Mouse (Mus musculus) liver, embryonic 14.5 days (tissue): ENCODE data around the gene Cacng7. TPM values are rescaled to one million over a fixed set of nuclear protein-coding genes. Genes with fewer than 3 reads are reported as not detected.

ENCODE experiments used
- ATAC-seq: fragments of 200-750 bp; cut with Nextera tagmentation; 2 replicates; pipeline ENCODE4 v1.8.0; 2017; ENCODE audit warnings: moderate number of reproducible peaks, mild to moderate bottlenecking, moderate library complexity; ENCODE audit not compliant: insufficient read depth
- DNase-seq, 3 experiments: peaks; one replicate each; pipeline ENCODE4 v3.0.0-alpha.2; 2012 to 2013; ENCODE audit warnings: low read depth in 3 of 3, low spot score in 3 of 3
- H3K27ac ChIP-seq: fragments of 300-500 bp; sonication (generic); 2 replicates; pipeline ENCODE4 v1.5.1; 2014; ENCODE audit warnings: moderate library complexity, mild to moderate bottlenecking, control low read depth, inconsistent platforms
- H3K27me3 ChIP-seq: fragments of 300-500 bp; sonication (generic); 2 replicates; pipeline ENCODE4 v1.6.1; 2014; ENCODE audit warnings: mild to moderate bottlenecking, low read length, moderate library complexity; ENCODE audit not compliant: control insufficient read depth, insufficient read depth
- H3K36me3 ChIP-seq: fragments of 300-500 bp; sonication (generic); replicated peaks from 2 replicates; pipeline ENCODE4 v1.6.1; 2014; ENCODE audit warnings: low read depth; ENCODE audit not compliant: control insufficient read depth, insufficient read depth
- H3K4me1 ChIP-seq, 2 experiments: fragments of 200-500 bp in 1 of 2; fragments of 300-500 bp in 1 of 2; sonication (generic) in 1 of 2; replicated peaks; 2 replicates each; pipeline ENCODE4 v1.6.1; 2012 to 2014; ENCODE audit warnings: antibody characterized with exemption in 1 of 2, inconsistent platforms in 1 of 2, low read length in 1 of 2; ENCODE audit not compliant: control insufficient read depth in 2 of 2, insufficient read depth in 2 of 2
- H3K4me2 ChIP-seq: fragments of 300-500 bp; sonication (generic); 2 replicates; pipeline ENCODE4 v1.6.1; 2014; ENCODE audit warnings: low read depth, mild to moderate bottlenecking, control low read depth, moderate library complexity
- H3K4me3 ChIP-seq, 2 experiments: fragments of 200-500 bp in 1 of 2; fragments of 300-500 bp in 1 of 2; sonication (generic) in 1 of 2; 2 replicates each; pipeline ENCODE4 v1.5.1; 2012 to 2014; ENCODE audit warnings: low read depth in 2 of 2, low read length in 2 of 2, mild to moderate bottlenecking in 2 of 2, control low read depth in 1 of 2, inconsistent platforms in 1 of 2, moderate library complexity in 1 of 2; ENCODE audit not compliant: insufficient read depth in 1 of 2
- H3K9ac ChIP-seq: fragments of 300-500 bp; sonication (generic); replicated peaks from 2 replicates; pipeline ENCODE4 v1.6.1; 2014; ENCODE audit warnings: mild to moderate bottlenecking, control low read depth, moderate library complexity
- H3K9me3 ChIP-seq: fragments of 300-500 bp; sonication (generic); 2 replicates; pipeline ENCODE4 v1.6.1; 2016; ENCODE audit warnings: low read length, mixed read lengths; ENCODE audit not compliant: control insufficient read depth
- CTCF ChIP-seq: IDR thresholded peaks from 2 replicates; pipeline ENCODE4 v1.5.1; 2016; ENCODE audit warnings: antibody characterized with exemption, low read depth, control low read depth
- EP300 ChIP-seq: IDR thresholded peaks from 2 replicates; pipeline ENCODE4 v1.6.1; 2016; ENCODE audit warnings: antibody characterized with exemption, low read depth
- WGBS: fragments of 180-500 bp; shearing (Covaris S2); extraction: QIAGEN DNeasy Blood & Tissue Kit; methylation state at CpG from one replicate; pipeline ENCODE4 v1.1.7; 2014; ENCODE audit not compliant: insufficient replicate concordance; 5-methylcytosine and 5-hydroxymethylcytosine counted together
- polyA plus RNA-seq, 2 experiments: library from polyadenylated mRNA; depleted of rRNA in 1 of 2; stranded (reverse) in 1 of 2; unstranded in 1 of 2; fragments of >200 nt; fragmentation: Nextera tagmentation in 1 of 2; extraction: Ambion mirVana in 1 of 2; gene quantifications; 2 replicates each; pipeline versions ENCODE4 v1.2.1 to v1.2.3; 2012 to 2014

Gene Cacng7
- polyA plus RNA-seq, 2 experiments = 0.49 TPM; not detected in 1

GRCm38 (mm10) chr7:3302556-3303275, 30.0 kb upstream of the Cacng7 start:
- Histone ChIP-seq H3K4me2 (peak overlapping the region; percentile 51), H3K9me3 (no peaks in the 10 kb centered on the region), H3K36me3 (no peaks in the 10 kb centered on the region), H3K4me1 (0 out of 4 replicates have a peak, but pooled peaks cover 0 to 2% of the 10 kb centered on the region in 2 experiments), H3K4me3 (0 out of 4 replicates have a peak overlapping the region, but pooled peaks of 1 of the 2 experiments have one; percentile 9), H3K27me3 (peaks cover 45% of the 10 kb centered on the region), H3K9ac (no peak overlapping the region), H3K27ac (no peak overlapping the region)
- ATAC-seq (no peak), DNase-seq (no peak)
- WGBS = 3% methylated on average over 16 of the region's 16 CpGs
- TF ChIP-seq EP300 (no peak), CTCF (peak; percentile 41)

- Histone ChIP-seq H3K9me3 (no peaks in the 10 kb centered on the region), H3K4me3 (0 out of 4 replicates have a peak overlapping the region, but pooled peaks of 1 of the 2 experiments have one; percentile 9), H3K9ac (no peak overlapping the region), H3K4me2 (peak overlapping the region; percentile 16; the same call in 1 of the 2 replicates), H3K27me3 (peaks cover 45% of the 10 kb centered on the region), H3K27ac (no peak overlapping the region), H3K36me3 (no peaks in the 10 kb centered on the region), H3K4me1 (0 out of 4 replicates have a peak, but pooled peaks cover 0 to 2% of the 10 kb centered on the region in 2 experiments)
- no peak for ATAC-seq
- WGBS = under 1% methylated on average over 27 of the region's 29 CpGs
- TF ChIP-seq CTCF (no peak), EP300 (no peak)
- no peak for DNase-seq
Measured at GRCm38 (mm10) chr7:3303276-3303781, 29.4 kb upstream of the Cacng7 start.

- no peak overlapping the region for H3K27ac ChIP-seq
- whole genome bisulfite sequencing = 5% methylated on average over 12 of the region's 12 CpGs
- no peak overlapping the region for H3K4me3 ChIP-seq
- peak overlapping the region; percentile 16; the same call in 1 of the 2 replicates for H3K4me2 ChIP-seq
- no peak overlapping the region for H3K9ac ChIP-seq
- H3K4me1 ChIP-seq = 0 out of 4 replicates have a peak, but pooled peaks cover 0 to 2% of the 10 kb centered on the region in 2 experiments
- TF ChIP-seq CTCF (no peak), EP300 (no peak)
- no peak for ATAC-seq
- no peak for DNase-seq
- no peaks in the 10 kb centered on the region for H3K9me3 ChIP-seq
- peaks cover 45% of the 10 kb centered on the region for H3K27me3 ChIP-seq
- H3K36me3 ChIP-seq = no peaks in the 10 kb centered on the region
Measured at GRCm38 (mm10) chr7:3303789-3304188, 29.0 kb upstream of the Cacng7 start.

GRCm38 (mm10) chr7:3304298-3304697, 28.5 kb upstream of the Cacng7 start:
- Histone ChIP-seq H3K4me2 (no peak overlapping the region), H3K9me3 (no peaks in the 10 kb centered on the region), H3K36me3 (no peaks in the 10 kb centered on the region), H3K9ac (no peak overlapping the region), H3K4me3 (no peak overlapping the region), H3K27ac (no peak overlapping the region), H3K27me3 (peaks cover 45% of the 10 kb centered on the region), H3K4me1 (0 out of 4 replicates have a peak, but pooled peaks cover 0 to 2% of the 10 kb centered on the region in 2 experiments)
- ATAC-seq = no peak
- no peak for DNase-seq
- 7% methylated on average over 8 of the region's 10 CpGs for WGBS
- no peak for TF ChIP-seq EP300
- no peak for TF ChIP-seq CTCF

- Histone ChIP-seq H3K27me3 (peaks cover 37% of the 10 kb centered on the region), H3K4me2 (no peak overlapping the region), H3K27ac (no peak overlapping the region), H3K4me1 (0 out of 4 replicates have a peak, but pooled peaks cover 0 to 2% of the 10 kb centered on the region in 2 experiments), H3K36me3 (no peaks in the 10 kb centered on the region), H3K9me3 (no peaks in the 10 kb centered on the region), H3K4me3 (no peak overlapping the region), H3K9ac (no peak overlapping the region)
- DNase-seq (no peak), ATAC-seq (no peak)
- 49% methylated on average over 3 of the region's 3 CpGs for WGBS
- TF ChIP-seq CTCF (no peak), EP300 (no peak)
Measured at GRCm38 (mm10) chr7:3306400-3306799, 26.4 kb upstream of the Cacng7 start.
